Mouse (Mus musculus) neural tube, embryonic 13.5 days (tissue): ENCODE results near the gene Mrpl17. TPM values are rescaled to one million over a fixed set of nuclear protein-coding genes. Genes with fewer than 3 reads are reported as not detected.
"Not testable (repeated sequence)": the region's sequence is repeated elsewhere in the genome, so short reads cannot be mapped to it uniquely, and the experiment has no call there.

Experiments
- ATAC-seq: fragments of 200-750 bp; cut with Nextera tagmentation; 2 replicates; pipeline ENCODE4 v1.8.0; 2017; ENCODE audit warnings: low read depth, mild to moderate bottlenecking, moderate TSS enrichment, moderate library complexity
- H3K27ac ChIP-seq: fragments of 300-500 bp; sonication (generic); replicated peaks from 2 replicates; pipeline ENCODE4 v1.5.1; 2015; ENCODE audit warnings: moderate library complexity, mild to moderate bottlenecking, inconsistent platforms
- H3K27me3 ChIP-seq: fragments of 300-500 bp; sonication (generic); 2 replicates; pipeline ENCODE4 v1.6.1; 2015; ENCODE audit warnings: mild to moderate bottlenecking, inconsistent platforms
- H3K36me3 ChIP-seq: fragments of 300-500 bp; sonication (generic); 2 replicates; pipeline ENCODE4 v1.6.1; 2015; ENCODE audit warnings: mild to moderate bottlenecking, inconsistent platforms
- H3K4me1 ChIP-seq: fragments of 300-500 bp; sonication (generic); replicated peaks from 2 replicates; pipeline ENCODE4 v1.6.1; 2015; ENCODE audit warnings: inconsistent platforms
- H3K4me2 ChIP-seq: fragments of 300-500 bp; sonication (generic); 2 replicates; pipeline ENCODE4 v1.6.1; 2015; ENCODE audit warnings: inconsistent platforms, mild to moderate bottlenecking, moderate library complexity
- H3K4me3 ChIP-seq: fragments of 300-500 bp; sonication (generic); 2 replicates; pipeline ENCODE4 v1.5.1; 2015; ENCODE audit warnings: mild to moderate bottlenecking, inconsistent platforms
- H3K9ac ChIP-seq: fragments of 300-500 bp; sonication (generic); 2 replicates; pipeline ENCODE4 v1.6.1; 2015; ENCODE audit warnings: moderate library complexity, mild to moderate bottlenecking, inconsistent platforms
- H3K9me3 ChIP-seq: fragments of 300-500 bp; sonication (generic); 2 replicates; pipeline ENCODE4 v1.6.1; 2016; ENCODE audit warnings: inconsistent platforms
- WGBS: fragments of 180-500 bp; shearing (Covaris S2); methylation state at CpG from one replicate; pipeline ENCODE4 v1.1.7; 2015; 5-methylcytosine and 5-hydroxymethylcytosine counted together
- polyA plus RNA-seq: library from polyadenylated mRNA; unstranded; fragments of >200 nt; fragmentation: Nextera tagmentation; extraction: Ambion mirVana; gene quantifications from 2 replicates; pipeline ENCODE4 v1.2.1, GENCODE M21; 2015

The Mrpl17 gene
- polyA plus RNA-seq, result 224 and 230 TPM in 2 replicates

DNA sequence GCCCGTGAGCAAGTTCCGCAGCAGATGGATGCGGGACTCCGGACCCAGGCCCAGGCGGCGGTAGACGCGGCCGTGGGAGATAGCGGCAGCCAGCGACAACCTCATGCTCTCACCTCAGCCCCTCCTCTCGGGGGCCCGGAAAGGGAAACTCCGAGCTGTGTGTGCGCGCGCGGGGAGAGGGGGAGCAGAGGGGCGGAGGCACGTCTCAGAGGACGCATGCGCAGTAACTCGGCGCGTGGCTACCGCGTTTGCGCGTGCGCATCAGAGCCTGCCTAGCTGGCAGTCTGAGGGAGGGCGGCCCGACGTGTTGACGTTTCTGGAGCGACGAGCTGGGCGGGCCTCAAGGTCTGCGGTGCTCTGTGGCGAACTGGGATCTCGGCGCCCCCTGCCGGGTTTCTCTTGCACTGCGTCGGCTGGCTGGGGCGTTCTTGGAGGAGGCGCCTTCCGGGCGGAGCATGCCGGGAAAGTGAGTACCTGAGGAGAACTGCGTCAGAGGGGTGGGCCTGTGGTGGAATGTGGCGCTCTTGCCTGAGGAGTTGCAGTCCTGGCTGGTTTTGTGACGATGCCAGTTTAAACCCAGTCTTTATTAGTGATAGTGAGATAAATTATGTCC lies at the start of gene Mrpl17:
TSS of gene Mrpl17 (minus strand) at position 223 of the 613 bp plus-strand sequence.
- Histone ChIP-seq H3K4me1 (peaks cover 12% of the 10 kb centered on the region), H3K9me3 (no peaks in the 10 kb centered on the region), H3K4me2 (peak within 1 kb of the TSS; percentile 85), H3K27me3 (no peaks in the 10 kb centered on the region), H3K4me3 (peak within 1 kb of the TSS; percentile 72), H3K36me3 (peaks cover 27% of the 10 kb centered on the region), H3K9ac (peak within 1 kb of the TSS; percentile 89), H3K27ac (peak within 1 kb of the TSS; percentile 93)
- ATAC-seq, result peak; percentile 98
- under 1% methylated on average over 45 of the region's 52 CpGs for WGBS

GRCm38 (mm10) chr7:105855718-105856560 lies 45.0 kb upstream of the Mrpl17 start:
- WGBS, result no CpG with 5 or more reads among the region's 2 CpGs
- H3K9ac ChIP-seq, H3K36me3 ChIP-seq, ATAC-seq, H3K4me1 ChIP-seq, H3K27me3 ChIP-seq, H3K9me3 ChIP-seq, H3K4me2 ChIP-seq, H3K4me3 ChIP-seq, H3K27ac ChIP-seq: not testable (repeated sequence)

DNA sequence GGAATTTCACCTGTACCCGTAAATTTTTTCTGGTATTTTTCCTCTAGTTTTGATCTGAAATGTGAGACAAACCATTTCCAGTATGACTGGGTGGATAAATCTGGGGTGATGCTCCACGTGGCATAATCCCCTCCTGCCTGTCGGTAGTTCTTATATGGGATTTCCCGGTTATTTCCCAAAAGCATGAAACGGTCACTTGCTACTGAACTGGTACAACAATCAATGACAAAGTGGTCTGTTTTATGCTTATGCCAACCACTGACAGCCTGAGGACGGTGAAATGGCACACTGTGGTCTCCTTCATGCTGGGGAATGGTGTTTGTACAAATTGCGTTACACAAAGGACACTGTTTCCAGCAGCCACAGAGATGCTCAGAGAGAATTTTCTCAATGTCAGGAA lies 13.4 kb upstream of the Mrpl17 start:
- H3K36me3 ChIP-seq, result no peaks in the 10 kb centered on the region
- no peak for ATAC-seq

GRCm38 (mm10) chr7:105818483-105818882 lies 7.6 kb upstream of the Mrpl17 start:
- 0% methylated on average over 1 of the region's 1 CpGs for WGBS
- Histone ChIP-seq H3K9ac (no peak overlapping the region), H3K9me3 (no peaks in the 10 kb centered on the region), H3K27me3 (no peaks in the 10 kb centered on the region), H3K27ac (no peak overlapping the region), H3K36me3 (no peaks in the 10 kb centered on the region), H3K4me3 (no peak overlapping the region), H3K4me2 (no peak overlapping the region), H3K4me1 (no peaks in the 10 kb centered on the region)
- no peak for ATAC-seq

More for the DNA sequence above, 13.4 kb upstream of the Mrpl17 start:
- 75% methylated on average over 7 of the region's 7 CpGs for WGBS
- Histone ChIP-seq H3K27ac (no peak overlapping the region), H3K4me3 (no peak overlapping the region), H3K4me1 (no peaks in the 10 kb centered on the region), H3K27me3 (no peaks in the 10 kb centered on the region), H3K4me2 (no peak overlapping the region), H3K9me3 (no peaks in the 10 kb centered on the region), H3K9ac (no peak overlapping the region)

DNA sequence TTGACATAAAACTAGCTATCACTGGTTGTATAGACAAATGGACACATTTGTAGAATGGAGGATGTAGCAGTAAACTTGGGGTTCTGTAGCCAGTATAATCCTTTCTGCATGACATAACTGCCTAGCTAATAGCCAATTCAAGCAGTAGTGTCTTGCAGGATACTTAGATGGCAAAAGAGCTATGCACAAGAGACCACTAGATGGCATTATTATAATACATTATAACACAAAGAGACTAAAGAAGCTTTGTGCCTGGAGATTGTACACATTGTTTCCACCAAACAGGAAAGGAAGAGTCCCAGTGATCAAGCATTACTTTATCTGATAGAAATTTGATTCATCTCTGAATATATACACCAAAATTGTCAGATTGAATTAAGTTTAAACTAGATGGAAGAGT lies 5.8 kb upstream of the Mrpl17 start:
- Histone ChIP-seq H3K4me3 (no peak overlapping the region), H3K4me2 (no peak overlapping the region), H3K27me3 (no peaks in the 10 kb centered on the region), H3K36me3 (no peaks in the 10 kb centered on the region), H3K9ac (no peak overlapping the region), H3K27ac (no peak overlapping the region), H3K4me1 (no peaks in the 10 kb centered on the region), H3K9me3 (no peaks in the 10 kb centered on the region)
- peak; percentile 8; the same call in 1 of the 2 replicates for ATAC-seq

DNA sequence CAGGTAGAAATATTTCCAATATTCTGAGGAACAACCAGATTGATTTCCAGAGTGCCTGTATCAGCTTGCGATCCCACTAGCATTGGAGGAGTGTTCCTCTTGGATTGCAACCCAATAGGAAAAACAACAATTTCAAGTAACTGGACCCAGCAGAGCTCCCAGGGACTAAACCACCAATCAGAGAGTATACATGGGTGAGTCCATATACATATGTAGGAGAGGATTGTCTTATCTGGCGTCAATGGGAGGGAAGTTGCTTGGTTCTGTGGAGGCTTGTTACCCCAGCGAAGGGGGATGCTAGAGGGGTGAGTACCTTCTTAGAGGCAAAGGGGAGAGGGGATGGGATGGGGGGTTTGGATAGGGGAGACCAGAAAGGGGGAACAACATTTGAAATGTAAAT lies 2.4 kb upstream of the Mrpl17 start:
- no peaks in the 10 kb centered on the region for H3K9me3 ChIP-seq
- no peak overlapping the region for H3K4me2 ChIP-seq
- no peak overlapping the region for H3K4me3 ChIP-seq
- peaks cover 12% of the 10 kb centered on the region for H3K4me1 ChIP-seq
- no peaks in the 10 kb centered on the region for H3K27me3 ChIP-seq
- no peak for ATAC-seq
- no peak overlapping the region for H3K9ac ChIP-seq
- peaks cover 16% of the 10 kb centered on the region for H3K36me3 ChIP-seq
- H3K27ac ChIP-seq, result no peak overlapping the region
- 88% methylated on average over 3 of the region's 3 CpGs for WGBS

GRCm38 (mm10) chr7:105812566-105812965 lies 1.7 kb upstream of the Mrpl17 start:
- Histone ChIP-seq H3K4me2 (no peak overlapping the region), H3K4me1 (peaks cover 12% of the 10 kb centered on the region), H3K9ac (no peak overlapping the region), H3K9me3 (no peaks in the 10 kb centered on the region), H3K27me3 (no peaks in the 10 kb centered on the region), H3K4me3 (no peak overlapping the region), H3K36me3 (peaks cover 23% of the 10 kb centered on the region), H3K27ac (no peak overlapping the region)
- 77% methylated on average over 3 of the region's 3 CpGs for WGBS
- ATAC-seq, result no peak

GRCm38 (mm10) chr7:105811516-105811915 lies 617 bp upstream of the Mrpl17 start:
- peak; percentile 27 for ATAC-seq
- Histone ChIP-seq H3K4me3 (peak overlapping the region; percentile 72; the same call in 1 of the 2 replicates), H3K36me3 (peaks cover 27% of the 10 kb centered on the region), H3K27ac (no peak overlapping the region), H3K9ac (no peak overlapping the region), H3K27me3 (no peaks in the 10 kb centered on the region), H3K4me2 (peak overlapping the region; percentile 28), H3K4me1 (peaks cover 12% of the 10 kb centered on the region), H3K9me3 (no peaks in the 10 kb centered on the region)

GRCm38 (mm10) chr7:105810280-105810876 lies 521 bp downstream of the Mrpl17 start:
- ATAC-seq, result peak; percentile 78
- Histone ChIP-seq H3K4me2 (peak overlapping the region; percentile 85), H3K27ac (peak overlapping the region; percentile 93), H3K4me1 (peaks cover 12% of the 10 kb centered on the region), H3K9ac (peak overlapping the region; percentile 89), H3K9me3 (no peaks in the 10 kb centered on the region), H3K4me3 (peak overlapping the region; percentile 72), H3K27me3 (no peaks in the 10 kb centered on the region), H3K36me3 (peaks cover 27% of the 10 kb centered on the region)
- 5% methylated on average over 37 of the region's 37 CpGs for WGBS

DNA sequence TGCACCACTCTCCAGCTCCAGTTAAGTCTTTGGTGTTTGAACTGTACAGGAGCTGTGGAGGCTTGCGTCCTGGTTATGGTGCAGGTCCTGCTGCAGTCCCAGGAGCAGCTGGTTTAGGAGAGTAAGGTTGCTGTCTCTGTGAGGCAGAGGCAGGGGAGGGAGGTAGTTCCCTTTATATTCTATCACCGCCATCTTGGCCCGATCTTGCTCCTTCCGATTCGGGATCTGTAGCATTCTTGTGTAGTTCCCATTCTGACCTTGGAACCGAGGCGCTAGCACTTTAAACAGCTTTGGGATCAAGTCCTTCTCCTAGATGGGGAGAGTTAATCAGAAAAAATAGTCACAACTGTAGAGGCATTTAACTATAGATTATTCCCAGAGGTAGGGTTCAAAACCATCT lies 1.1 kb downstream of the Mrpl17 start:
- Histone ChIP-seq H3K4me1 (peaks cover 12% of the 10 kb centered on the region), H3K9ac (peak overlapping the region; percentile 89), H3K4me2 (peak overlapping the region; percentile 85), H3K4me3 (peak overlapping the region; percentile 72), H3K9me3 (no peaks in the 10 kb centered on the region), H3K36me3 (peaks cover 27% of the 10 kb centered on the region), H3K27me3 (no peaks in the 10 kb centered on the region), H3K27ac (peak overlapping the region; percentile 93)
- ATAC-seq, result no peak
- WGBS, result 86% methylated on average over 7 of the region's 7 CpGs

- ATAC-seq, result no peak
- Histone ChIP-seq H3K36me3 (peaks cover 27% of the 10 kb centered on the region), H3K27ac (no peak overlapping the region), H3K9ac (no peak overlapping the region), H3K9me3 (no peaks in the 10 kb centered on the region), H3K27me3 (no peaks in the 10 kb centered on the region), H3K4me1 (peaks cover 12% of the 10 kb centered on the region), H3K4me3 (no peak overlapping the region), H3K4me2 (no peak overlapping the region)
- WGBS, result 90% methylated on average over 1 of the region's 1 CpGs
Observed at GRCm38 (mm10) chr7:105808385-105808784, 2.5 kb downstream of the Mrpl17 start.

- Histone ChIP-seq H3K36me3 (peaks cover 27% of the 10 kb centered on the region), H3K27ac (no peak overlapping the region), H3K4me3 (no peak overlapping the region), H3K9ac (no peak overlapping the region), H3K4me1 (peaks cover 12% of the 10 kb centered on the region), H3K27me3 (no peaks in the 10 kb centered on the region), H3K9me3 (no peaks in the 10 kb centered on the region), H3K4me2 (no peak overlapping the region)
- WGBS, result 63% methylated on average over 2 of the region's 2 CpGs
- ATAC-seq, result no peak
Observed at GRCm38 (mm10) chr7:105806716-105807115, 4.2 kb downstream of the Mrpl17 start.
